Mouse (Mus musculus) megakaryocyte, adult 5-6 weeks (primary cell): Measurements from ENCODE around the gene Sox5. TPM values are rescaled to one million over a fixed set of nuclear protein-coding genes. Genes with fewer than 3 reads are reported as not detected.

Experiments used
- ATAC-seq: 2 replicates; pipeline ENCODE4 v1.8.0; 2016; ENCODE audit warnings: mild to moderate bottlenecking, inconsistent platforms; ENCODE audit not compliant: poor library complexity, severe bottlenecking
- total RNA-seq, 2 experiments: library from RNA; stranded (forward) in 1 of 2; stranded (reverse) in 1 of 2; fragments of 153-499, 151-499 nt in 1 of 2; fragments of 221-1000, 200-1000 nt in 1 of 2; gene quantifications; 2 replicates each; pipeline versions ENCODE4 v1.2.3 to v1.2.4; 2015 to 2017

Sox5 gene
- total RNA-seq, 2 experiments from 2014 or later, result 0.07 TPM; not detected in 1

DNA sequence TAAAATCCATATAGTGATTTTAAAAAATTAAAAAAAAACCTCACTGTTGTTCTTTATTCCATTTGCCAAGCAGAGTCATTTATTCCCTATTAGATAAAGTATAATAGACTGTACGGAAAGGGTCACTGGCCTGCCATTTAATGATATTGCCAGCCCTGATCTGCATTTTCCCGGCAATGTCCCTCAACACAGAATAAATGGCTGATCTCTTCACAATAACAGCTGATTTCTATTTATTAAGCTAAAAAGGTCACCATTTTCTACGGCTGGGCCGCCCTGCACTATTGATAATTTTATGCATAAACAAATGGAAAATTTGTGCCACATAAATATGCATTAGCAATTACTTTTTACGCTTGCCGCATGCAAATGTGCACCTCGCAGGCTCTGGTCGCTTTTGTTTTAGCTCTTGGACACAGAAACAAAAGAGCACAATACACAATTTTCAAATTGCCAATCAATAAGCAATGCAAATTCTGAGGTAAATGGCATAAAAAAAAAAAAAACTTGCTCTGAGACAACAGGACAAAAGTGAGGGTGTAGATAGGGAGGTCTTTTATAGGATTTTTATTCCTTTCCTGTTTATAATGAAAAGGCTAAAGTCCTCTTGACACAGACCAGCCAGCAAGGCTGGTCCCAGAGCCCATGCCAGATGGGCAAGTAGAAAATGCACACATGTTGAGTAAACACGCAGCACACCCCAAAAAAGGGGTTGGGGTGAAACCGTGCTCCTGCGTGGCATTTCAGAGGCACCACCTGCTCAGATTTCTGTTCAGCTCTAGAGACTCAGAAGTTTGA, 278.2 kb downstream of the Sox5 start:
- no peak for ATAC-seq

DNA sequence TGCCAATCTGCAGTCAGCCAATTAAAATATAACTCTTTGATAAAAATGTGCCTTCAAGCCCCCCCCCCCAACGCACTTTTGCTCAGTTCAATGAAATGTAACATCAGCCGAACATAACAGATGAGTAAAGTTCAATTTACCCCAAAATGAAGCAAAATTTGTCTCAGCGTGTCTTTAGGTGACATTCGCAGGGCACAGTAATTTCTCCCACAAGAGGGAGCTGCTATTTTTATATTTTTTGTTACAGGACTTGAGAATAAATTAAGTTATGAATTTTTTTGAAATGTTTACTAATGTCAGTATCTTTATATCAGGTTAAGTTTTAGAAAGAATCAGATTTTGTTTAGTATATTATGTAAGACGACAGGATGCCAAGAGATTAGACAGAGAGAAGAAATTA, 280.3 kb downstream of the Sox5 start:
- no peak for ATAC-seq

DNA sequence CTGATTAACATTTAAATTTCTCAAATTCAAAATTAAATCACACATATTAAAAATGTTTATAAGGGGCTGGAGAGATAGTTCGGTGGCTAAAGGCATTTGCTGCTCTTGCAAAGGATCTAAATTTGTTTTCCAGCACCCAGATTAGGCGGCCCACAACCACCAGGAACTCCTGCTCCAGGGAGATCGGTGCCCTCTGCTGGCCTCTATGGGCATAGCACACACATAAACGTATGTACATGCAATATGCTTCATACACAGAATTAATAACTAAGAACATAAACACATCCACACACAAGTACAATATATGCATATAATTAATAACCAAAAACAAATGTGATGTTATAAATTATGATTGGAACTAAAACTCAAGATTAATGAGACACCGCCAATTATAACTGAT, 283.6 kb downstream of the Sox5 start:
- ATAC-seq, result peak; percentile 73

DNA sequence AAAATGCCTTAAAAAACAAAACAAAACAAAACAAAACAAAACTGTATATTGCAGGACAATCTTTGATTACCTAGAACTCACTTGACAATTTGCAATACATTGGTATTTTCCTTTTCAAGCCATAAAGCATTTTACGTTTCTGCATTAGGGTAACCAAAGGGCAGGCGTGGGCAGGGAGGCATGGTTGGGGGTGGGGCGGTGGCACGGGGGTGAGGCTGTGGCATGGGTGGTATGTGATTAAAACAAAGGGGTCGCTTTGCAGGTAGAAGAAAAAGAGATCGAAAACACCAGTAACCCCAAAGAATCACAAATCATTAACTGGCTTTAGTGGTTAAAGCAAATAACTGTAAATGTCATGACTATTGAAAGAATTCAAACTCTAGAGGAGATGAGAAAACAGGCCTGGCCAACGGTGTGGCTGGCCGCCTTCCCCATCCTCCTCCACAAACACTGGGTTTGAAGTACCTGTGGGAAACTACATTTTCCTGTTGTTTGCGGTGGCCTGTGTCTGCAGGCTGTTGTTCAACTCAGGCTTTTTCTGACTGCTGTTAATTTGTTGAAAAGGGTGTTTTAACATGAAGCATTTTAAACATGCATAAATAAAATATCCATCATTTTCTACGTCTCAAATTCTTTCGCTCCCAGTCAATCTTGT, 289.9 kb downstream of the Sox5 start:
- no peak for ATAC-seq

DNA sequence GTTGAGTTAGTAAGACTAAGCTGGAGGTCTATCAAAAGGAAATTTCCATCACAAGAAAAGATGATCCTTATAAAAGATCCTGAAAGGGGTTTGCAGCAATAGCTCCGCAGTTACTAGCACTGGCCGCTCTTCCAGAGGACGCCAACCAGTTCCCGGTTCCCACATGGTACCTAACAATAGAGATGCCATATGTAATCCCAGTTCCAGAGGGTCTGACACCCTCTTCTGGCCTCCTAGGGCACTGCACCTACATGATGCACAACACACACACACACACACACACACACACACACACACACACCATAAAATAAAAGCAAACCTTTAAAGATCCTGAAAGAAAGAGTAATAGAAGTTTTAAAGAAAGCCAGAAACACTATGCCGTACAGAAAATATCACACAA, 290.9 kb downstream of the Sox5 start:
- no peak for ATAC-seq

DNA sequence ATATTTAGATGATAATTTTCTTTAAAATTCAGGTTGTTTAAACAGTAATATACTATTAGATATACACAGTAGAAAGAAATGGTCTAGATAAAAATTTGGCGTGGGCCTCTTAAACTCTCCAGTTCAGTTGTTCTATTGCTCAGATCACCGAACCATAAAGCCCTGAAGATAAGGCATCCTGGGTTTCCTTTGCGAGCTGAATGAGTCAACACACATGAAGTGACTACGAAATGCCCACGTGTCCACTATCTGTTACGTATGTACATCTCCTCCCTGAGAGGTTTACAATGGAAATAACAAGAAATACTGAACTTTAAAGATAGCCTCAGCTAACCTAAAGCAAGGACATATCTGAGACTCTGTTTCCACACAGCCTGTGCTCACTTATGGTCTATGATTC, 296.2 kb downstream of the Sox5 start:
- ATAC-seq, result no peak

DNA sequence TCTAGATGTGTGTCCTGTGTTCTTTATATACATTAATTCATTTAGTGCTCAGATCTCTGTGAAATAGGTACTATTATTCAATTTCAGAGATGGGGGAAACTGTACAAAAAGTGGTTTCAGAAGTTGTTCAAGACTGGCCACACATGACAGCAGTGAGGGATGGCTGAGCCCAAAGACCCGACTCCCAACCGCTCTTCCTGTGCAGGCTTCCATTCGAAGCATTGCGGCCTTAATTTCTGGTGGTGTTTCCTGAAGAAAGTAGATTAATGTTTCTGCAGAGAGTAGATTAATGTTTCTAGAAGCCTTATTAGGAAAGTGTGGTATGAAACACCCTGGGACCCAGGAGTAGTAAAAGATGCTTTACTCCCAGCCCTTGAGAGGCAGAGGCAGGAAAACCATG, 298.6 kb downstream of the Sox5 start:
- ATAC-seq, result no peak

DNA sequence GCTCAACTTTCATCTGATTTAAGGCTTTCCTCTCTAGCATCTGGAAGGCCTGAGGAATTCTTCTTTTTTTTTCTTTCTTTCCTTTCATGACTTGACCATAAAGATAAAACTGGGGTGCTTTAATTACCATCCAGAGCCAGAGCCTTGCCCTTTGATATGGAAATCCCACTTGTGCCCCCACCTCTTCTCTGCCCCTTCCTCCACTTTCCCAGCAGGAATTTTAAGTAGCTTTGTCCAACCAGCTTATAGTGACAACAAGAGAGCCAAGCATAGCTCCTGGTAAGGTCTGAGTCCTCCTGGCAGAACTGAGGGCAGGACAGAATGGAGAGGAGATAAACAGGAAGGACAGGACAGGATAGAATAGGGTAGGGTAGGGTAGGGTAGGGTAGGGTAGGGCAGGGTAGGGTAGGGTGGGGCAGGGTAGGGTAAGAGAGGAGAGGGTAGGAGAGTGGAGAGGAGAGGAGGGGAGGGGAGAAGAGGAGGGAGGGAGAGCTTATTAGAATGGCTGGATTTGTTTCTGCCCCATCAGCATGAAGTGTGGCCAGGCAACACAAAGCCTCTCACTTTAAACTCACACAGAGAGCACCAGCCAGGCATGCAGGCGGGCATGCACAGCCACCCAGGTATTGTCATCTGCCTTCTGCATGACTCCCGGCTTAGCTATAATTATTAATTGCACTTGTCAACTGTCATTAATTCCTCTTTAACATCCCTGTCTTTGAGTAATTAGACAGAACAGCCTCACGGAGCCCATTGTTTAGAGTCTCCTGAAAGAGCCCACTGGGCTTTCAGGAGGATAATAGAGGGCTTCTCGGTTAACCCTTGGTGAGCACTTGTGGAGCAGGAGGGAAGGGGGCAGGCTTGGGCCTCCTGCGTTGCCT, 300.9 kb downstream of the Sox5 start:
- no peak for ATAC-seq

DNA sequence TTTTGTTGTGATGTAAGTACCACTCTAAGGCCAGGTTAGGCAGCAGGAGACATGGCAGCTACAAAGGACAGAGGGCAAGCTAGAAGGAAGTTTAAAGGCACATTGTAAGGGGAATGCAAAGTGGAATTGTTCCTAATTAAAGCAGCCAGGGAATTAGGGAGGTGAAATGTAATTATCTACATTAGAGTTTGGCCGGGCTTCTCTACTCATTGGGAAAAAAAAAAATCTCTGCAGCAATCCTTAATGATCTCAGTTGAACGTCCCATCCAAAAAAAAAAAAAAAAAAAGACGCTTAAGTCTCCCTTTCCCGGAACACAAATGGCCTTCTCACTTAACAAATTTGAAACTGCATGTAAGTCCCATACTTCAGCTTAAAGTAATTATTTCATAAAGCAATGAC, 301.9 kb downstream of the Sox5 start:
- ATAC-seq, result no peak

DNA sequence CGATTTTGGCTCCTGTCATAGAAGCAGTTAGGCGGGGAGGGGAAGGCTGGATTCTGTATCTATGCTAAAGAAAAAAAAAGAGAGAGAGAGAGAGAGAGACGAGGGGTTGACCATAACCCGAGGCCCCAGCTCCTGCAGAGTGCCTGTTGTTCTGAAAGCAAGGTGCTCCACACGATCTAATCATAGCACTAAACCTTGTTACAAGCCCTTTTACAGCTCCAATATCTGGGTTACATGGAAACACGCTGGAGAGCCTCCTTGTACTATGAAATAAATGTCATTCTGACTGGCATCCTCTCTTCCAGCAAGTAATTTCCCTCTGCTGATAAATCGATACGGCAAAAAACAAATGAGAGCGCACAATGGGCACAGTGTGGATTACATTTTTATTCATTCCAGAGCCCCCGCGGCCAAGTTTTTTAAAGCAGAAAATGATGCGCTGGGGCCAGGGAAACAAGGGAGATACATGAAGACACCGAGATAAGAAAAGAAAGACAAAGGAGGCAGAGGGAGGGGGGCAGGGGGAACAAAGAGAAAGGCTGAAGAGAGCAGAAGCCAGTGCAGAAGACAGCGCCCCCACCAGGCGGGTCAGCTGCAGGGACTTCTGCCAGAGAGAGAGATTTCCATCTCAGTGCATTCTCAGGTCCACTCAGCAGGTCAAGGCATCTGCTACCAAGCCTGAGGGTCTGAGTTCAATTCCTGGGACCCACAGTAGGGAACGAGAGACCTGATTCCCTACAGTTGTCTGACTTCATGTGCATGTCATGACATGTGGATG, 304.3 kb downstream of the Sox5 start:
- no peak for ATAC-seq

DNA sequence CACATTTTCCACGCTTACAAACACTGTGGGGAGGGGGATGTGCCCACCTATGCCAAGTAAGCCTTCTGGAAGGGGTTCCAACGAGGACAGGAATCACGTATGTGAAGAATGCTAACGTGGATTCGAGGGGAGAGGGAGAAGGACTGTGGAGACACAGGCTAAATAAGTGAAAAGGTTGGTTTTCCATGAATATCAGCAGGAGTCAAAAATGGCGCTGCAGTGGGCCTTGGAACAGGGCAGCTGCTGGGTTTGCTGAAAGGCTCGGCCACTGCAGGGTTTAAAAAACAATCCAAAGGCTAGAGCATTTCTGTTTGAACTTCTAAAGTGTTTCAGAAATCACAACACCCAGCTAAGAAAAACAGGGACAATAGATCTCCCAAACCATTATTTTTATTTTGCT, 308.3 kb downstream of the Sox5 start:
- ATAC-seq, result no peak

DNA sequence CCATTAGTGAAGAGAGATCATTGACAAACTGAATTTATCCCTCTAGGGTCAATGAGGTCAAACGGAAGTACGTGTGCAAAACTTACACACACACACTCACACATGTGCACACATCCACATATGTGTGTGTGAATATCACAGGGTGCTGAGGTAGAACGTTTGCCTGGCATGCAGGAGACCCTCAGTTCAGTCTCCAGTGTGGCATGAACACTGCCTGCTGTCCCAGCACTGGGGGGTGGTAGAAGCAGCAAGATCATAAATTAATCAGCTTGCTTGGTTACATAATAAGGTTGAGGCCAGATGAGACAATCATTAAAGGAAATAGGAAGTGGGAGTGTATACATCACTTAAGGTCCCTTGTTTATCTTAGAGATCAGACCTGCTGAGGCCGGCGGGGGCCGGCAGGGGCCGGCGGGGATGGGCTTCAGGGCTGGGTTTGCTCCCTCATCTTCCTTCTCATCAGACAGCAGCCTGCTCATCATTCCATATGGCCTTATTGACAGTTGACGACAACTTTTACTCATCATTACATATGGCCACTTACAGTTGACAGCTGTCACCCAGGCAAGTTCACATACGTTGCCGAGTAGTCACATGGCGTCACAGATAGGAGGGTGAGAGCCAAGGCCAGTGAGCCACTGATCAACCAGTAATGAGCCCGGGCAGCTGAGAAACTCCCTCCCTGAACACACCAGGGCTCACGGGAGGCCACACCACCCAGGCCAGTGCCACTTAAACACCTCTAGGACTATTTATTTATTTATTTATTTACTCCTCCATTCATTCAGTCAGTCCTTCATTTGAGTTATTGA, 309.5 kb downstream of the Sox5 start:
- peak; percentile 34; the same call in 1 of the 2 replicates for ATAC-seq

DNA sequence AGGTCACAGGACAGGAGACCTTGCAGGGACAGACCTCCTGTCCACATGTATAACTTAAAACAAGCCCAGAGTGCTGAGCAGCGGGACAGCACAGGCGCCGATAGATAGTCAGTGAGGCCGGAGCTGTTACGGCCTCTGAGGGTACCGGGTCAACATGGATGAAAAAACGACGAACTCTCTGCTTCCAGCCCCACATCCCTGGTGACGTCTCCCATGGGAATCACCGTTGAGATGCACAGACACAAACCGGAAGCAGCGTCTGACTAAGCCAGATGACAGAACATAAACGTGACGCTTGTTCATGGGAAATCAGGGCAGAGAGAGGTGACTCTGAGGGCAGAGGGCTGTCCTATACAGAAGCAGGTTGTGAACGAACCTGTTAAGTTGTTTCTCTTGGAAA, 315.1 kb downstream of the Sox5 start:
- no peak for ATAC-seq

DNA sequence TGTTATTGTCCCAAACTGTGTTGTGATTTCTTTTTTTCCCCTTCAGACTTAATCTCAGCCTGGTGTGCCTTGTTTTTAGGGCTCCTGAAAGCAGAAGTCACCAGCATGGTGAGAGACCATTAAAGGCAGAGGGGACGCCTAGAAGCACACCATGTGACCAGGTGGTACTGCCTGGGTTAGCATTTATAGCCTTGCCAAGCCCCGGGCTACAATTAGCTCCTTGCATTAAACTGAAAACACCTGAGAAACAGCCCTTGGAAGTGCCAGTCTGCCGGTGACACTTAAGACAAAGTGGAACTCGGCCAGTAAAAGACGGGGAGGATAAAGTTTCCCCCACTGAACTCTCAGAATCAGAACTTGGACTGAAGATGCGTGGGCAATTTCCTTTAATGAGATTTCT, 318.1 kb downstream of the Sox5 start:
- ATAC-seq, result 0 out of 2 replicates have a peak, but pooled peaks have one; percentile 4

DNA sequence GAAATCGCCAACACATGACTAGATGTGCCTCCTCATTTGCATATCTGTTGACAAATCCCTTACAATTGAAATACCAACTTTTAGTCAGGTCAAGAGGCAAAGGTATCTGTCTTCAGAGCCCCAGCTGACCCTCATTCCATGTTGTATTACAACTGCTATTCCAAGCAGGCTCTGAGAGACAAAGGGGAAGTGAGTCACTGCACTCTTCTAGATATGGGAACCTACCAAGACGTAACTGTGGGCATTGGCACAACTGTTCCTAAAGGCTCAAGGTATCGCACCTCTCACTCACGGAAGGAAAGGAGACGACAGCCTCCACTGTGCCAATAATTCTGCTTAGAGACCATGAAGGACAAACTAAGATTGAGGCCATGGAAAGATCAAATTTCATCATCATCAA, 318.5 kb downstream of the Sox5 start:
- ATAC-seq, result peak; percentile 69

DNA sequence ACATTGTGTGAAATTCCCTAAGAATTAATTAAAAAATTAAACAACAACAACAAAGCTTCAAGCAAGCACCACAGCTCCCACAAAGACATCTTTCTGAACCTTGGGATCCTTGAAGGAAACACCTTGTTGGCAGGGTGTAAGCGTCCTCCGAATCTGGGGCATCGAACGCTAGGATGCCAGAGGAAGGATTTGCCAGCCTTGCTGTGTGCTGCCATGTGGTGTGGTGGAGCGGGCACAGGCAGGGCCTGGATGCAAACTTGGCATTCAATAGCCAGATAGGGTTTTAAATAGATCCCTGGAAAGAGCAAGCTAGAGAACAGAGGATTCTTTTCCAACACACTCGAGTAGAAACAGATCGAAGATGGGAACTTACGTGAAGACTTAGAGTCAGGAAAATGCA, 322.3 kb downstream of the Sox5 start:
- ATAC-seq, result no peak

DNA sequence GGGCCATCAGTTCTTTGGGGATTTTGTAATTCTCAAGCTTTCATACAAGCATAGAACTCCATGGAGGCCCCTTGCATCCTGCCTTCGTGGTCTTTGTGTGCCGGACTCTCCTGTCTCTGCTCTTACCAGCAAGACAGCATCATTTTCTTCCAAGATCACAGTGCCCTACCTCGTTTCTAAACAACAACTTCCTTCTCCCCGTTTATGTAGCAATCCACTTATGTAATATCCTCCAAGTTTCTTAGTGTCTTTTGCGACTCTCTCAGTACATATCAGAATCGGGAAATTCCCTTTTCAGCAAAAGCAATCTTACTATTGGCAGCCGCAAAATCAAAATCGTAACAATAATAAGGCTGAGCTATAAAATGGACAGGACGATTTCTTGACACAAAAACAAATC, 324.3 kb downstream of the Sox5 start:
- ATAC-seq, result peak; percentile 79

DNA sequence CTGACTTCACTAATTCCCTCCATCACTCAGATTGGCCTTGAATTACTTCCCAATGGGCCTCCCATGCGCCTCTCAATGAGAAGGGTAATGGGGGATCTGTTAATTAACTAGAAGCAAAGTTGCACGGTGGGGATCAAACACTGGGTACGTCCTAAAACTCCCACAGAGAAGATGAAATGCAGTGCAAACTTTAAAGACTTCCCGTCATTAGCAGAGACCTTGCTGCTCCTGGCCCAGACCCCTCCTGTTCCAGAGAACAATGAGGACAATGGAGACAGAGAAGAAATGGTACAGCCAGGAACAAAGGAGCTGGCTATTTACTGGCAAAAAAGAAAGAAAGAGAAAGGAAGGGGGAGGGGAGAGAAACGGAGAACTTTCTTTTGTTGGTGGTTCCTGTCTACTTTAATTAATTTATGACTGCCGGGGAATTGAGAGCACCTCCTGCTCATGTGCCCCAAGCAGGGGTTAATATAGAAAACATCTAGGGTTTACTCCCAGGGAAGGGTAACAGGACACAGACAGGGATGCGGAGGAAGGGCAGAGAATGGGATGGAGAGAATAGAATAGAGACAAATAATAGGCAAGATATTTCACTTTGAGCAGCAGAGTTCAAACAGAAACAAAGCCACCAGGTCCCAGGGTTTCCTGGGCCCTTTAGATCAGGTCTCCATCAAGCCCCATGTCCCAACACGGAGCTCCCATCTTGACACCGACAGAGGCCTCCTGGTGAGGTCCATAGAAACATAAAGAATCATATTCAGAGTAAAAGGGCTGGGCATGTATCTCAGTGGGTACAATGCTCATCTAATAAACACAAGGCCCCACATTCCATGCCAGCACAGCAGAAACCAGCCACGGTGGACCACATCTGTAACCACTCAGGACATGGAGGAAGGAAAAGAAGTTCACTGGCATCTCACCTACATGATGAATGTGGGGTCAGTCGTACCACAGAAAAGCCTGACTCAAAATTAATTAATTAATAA, 327.2 kb downstream of the Sox5 start:
- no peak for ATAC-seq

DNA sequence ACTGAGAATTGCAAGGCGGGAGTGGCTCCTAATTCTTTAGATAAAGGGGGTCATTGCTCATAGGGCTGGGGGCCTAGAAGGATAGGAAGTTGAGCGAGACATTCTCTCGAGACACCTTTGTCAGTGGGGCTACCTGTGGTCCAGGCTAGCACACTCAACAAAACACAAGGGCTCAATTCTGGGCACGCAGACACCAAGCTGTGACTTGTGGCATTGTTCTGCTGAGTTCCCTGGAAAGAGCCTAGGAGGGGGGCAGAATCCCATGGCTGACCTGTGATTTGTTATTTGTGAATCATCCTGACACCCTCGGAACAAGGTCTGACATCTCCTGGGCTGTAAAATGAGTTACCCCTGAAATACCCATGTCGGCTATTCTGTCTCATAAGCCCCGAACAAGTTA, 328.2 kb downstream of the Sox5 start:
- no peak for ATAC-seq
